Mouse (Mus musculus): ENCODE measurements around the gene Clic4. TPM values are rescaled to one million over a fixed set of nuclear protein-coding genes. Genes with fewer than 3 reads are reported as not detected.
"Not testable (repeated sequence)": the region's sequence is repeated elsewhere in the genome, so short reads cannot be mapped to it uniquely, and the experiment has no call there.

Clic4 gene
- total RNA-seq, 4 experiments from 2014 or later: 37.4 to 43.1 (median 38.4) TPM

DNA sequence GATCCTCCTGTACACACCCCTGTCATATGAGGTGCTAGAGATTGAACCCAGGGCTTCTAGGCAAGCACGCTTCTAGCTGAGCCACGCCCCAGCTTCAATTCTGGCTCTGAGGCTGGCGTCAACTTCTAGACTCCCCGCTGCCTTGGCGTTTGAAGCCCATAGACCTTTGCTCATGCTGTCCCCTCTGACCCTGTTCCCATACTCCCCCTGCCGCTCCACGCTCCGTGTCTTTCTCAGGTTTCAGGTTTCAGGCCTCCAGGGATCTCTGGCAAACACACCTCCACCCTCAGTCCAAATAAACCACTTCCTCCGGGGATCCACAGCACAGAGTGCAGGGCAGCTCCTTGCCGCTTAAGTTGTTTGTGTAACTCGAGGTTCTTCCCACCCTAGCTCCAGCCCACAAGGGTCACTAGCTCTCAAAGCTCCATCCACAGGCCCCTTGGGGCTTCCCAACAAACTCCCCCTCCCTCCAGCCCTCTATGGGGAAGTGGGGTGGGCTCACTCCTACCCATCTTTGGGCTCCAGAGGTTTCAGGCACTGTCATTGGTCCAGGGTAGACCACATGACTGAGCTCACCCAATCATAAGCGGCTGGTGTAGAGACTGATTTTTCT is 20.0 kb upstream of the Clic4 start:
- DNase-seq (ENCODE audit: low spot score in 2 of 2): no peak

DNA sequence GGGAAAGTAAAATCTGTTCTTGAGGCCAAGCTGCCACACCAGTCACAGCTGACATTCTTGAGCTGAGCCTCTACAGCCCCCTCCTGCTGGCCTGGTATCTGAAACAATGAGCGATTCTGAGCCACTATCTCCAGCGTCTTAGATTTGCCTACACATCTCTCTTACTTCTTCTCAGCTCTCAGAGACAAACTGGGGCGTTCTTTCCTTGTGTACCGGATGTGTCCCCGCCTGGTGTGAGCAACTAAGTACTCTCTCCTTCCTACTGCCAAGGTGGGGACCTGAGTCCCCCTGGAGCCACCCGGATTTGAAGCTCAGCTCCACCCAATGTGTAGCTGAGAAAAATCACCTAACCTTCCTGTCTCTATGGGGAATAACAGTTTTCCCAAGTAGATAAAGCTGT is 19.2 kb upstream of the Clic4 start:
- no peak for DNase-seq (ENCODE audit: low spot score in 2 of 2)

DNA sequence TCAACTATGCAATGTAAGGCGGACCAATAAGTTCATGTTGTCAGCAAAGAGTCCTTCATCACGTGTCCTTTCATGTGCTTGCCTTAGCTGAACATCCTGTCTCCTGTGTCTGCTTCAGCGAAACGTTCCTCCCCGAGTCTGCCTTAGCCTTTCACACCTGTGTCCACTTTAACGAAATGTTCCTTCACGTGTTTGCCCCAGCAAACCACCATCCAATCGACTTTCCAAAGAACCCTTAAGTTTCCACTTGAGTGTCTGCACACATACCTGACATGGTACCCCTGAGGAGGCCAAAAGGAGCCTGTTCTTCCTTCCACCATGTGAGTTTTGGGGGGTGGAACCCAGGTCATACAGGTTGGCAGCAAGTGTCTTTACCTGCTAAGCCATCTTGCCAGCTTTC is 18.6 kb upstream of the Clic4 start:
- no peak for DNase-seq (ENCODE audit: low spot score in 2 of 2)

DNA sequence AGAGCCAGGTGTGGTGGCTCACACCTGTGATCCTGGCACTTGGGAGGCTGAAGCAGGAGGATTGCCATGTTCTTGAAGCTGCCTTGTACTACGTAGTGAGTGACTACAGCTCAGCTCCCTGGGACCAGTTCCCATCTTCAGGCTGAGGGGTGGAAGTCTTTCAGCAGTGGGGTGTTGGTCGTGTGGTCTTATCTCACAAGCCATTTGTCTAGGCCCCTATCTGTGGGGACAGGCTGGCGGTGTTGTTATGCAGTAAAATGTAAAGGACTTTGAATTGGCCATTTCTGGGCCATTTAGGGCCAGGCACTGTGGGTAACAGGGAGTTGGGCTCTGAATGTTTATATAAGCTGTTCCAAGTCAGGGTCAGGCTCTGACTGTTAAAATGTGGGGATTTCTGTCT is 15.4 kb upstream of the Clic4 start:
- DNase-seq (ENCODE audit: low spot score in 2 of 2): no peak

DNA sequence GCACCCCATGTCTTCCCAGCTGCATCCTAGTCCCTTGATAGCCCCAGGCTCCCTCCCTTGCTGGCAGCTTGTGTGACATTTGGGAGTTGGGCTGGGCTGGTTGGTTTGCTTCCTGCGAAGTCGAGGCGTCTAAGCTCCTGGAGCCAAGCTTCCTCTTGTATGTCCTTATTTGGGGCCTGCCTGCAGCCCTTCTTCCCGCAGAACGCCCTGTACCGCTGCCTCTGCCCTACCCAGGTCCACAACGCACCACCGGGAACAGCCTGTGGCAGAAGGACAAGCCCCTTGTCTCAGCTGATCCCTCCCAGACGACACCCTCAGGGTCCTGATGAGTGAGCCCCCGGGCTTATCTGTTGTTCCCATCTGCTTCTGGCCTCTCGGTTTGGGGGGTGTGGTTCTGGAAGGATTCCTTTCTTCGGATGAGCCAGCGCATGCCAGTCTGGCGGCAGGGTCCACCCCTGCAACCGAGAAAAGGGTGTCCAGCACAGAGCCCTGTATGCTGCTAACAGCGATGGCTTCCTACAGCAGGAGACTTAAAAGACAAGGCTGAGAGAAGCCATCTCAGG is 14.3 kb upstream of the Clic4 start:
- no peak for DNase-seq (ENCODE audit: low spot score in 2 of 2)

DNA sequence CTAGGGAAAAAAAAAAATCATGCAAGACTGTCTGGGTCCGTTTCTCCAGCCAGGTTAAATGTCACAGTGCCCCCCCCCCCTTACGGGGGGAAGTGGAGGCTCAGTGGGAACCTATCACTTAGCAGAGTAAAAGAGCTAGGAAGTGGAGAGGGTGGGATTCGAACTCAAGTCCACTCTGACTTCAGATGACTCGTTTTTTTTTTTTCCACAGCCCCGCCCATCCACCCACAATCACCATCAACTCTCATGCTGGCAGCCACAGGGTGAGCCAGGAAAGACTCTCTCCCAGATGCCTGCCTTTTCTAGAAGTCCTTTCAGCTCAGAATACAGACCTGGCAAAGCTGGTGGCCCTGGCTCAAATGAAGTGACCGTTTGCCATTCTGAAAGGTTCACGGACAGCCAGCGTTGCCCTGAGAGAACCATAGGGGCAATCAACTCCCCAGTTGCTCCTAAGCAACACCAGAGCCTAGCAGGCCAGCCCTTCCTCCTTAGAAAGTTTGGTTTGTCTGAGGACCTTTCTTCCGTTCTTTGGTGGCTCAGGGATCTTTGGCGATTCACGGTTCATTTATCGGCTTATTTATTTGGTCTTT is 13.5 kb upstream of the Clic4 start:
- peak in 1 of 2 experiments; percentile 56 for DNase-seq (ENCODE audit: low spot score in 2 of 2)

DNA sequence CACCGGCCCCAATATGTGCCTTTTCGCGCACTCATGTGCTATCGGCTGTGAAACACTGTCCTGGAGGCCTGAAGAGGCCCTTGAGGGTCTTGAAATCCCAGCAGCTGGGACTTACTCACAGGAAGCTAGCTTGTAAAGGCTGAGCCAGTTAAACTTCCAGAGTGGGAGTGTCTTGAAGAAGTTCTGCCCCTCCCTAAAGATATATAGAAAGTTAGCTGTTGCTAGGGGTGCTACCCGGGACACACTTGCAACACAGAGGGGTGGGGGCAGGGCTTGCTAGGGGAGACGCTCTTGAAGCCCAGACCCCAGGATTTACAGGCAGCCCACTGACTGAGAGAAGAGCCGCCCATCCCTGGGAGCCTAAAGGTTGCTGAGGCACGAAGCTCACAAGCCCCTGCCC is 12.8 kb upstream of the Clic4 start:
- no peak for DNase-seq (ENCODE audit: low spot score in 2 of 2)

DNA sequence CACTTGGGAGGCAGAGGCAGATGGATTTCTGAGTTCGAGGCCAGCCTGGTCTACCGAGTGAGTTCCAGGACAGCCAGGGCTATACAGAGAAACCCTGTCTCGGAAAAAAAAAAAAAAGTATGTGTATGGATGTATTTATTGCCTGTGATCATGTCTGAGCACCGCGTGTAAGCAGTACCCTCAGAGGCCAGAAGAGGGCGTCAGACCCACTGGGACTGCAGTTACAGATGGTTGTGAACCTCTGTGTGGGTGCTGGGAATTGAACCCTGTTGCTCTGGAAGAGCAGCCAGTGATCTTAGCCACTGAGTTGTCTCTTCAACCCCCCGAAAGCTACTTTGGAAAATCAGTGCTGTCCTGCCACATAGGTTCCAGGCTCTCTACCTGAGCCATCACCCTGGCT is 11.3 kb upstream of the Clic4 start:
- DNase-seq (ENCODE audit: low spot score in 2 of 2): no peak

DNA sequence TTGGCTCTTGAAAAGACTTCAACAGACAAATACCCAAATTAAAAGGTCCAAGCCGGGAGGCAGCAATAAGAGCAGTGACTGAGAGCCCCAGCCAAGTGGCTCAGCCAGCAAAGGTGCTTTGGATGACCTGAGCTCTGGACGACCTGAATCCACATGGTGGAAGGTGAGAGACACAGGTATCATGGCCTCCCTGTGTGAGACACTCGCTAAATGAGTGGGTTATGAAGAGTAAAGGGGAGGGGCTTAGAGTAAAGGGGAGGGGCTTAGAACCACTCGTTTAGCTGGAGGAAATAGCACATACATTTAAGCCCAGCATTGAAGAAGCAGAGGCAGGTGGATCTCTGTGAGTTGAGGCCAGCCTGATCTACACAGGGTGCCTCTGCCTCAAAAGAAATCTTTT is 10.8 kb upstream of the Clic4 start:
- no peak for DNase-seq (ENCODE audit: low spot score in 2 of 2)

DNA sequence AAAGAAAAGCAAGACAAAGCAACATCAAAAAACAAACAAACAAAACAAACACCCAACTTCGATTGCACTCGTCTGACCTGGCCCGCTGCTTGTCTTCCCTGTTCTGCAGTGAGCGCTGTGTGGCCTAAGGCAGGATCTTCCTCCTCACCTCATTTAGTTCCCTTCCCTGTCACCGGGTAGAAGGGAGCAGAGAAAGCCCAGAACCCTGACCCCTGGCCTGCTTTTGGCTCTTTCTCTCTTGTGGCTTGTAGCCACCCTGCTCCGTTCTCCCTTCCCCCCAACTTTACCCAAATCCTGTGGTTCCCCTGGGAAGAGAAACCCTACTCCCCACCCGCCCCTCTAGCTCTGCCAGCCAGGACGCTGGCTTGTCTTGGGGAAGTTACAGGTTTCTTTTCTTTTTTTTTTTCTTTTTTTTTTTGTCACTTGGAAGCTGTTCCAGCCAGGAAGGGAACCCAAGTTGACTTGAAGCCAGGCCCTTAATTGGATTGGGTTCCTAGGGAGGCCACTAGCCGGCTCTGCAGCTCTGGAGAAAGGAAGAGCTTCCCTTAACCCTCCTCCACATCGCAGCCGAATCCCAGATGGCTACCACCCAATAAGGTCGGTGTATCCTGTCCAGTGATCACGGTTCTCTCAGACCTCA is 10.2 kb upstream of the Clic4 start:
- DNase-seq (ENCODE audit: low spot score in 2 of 2): no peak

DNA sequence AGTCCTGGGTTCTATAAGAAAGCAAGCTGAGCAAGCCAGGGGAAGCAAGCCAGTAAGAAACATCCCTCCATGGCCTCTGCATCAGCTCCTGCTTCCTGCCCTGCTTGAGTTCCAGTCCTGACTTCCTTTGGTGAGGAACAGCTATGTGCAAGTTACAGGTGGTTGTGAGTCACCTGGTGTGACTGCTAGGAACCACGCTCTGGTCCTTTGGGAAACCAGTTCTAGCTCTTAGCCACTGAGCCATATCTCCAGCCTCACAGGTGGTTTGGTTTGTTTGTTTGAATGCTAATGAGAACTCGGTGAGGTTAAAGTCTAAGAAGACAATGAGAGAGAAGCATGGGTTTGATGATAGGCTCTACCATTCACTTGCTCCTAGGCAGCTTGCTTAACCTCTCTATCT is 7.4 kb upstream of the Clic4 start:
- DNase-seq (ENCODE audit: low spot score in 2 of 2): not testable (repeated sequence)

DNA sequence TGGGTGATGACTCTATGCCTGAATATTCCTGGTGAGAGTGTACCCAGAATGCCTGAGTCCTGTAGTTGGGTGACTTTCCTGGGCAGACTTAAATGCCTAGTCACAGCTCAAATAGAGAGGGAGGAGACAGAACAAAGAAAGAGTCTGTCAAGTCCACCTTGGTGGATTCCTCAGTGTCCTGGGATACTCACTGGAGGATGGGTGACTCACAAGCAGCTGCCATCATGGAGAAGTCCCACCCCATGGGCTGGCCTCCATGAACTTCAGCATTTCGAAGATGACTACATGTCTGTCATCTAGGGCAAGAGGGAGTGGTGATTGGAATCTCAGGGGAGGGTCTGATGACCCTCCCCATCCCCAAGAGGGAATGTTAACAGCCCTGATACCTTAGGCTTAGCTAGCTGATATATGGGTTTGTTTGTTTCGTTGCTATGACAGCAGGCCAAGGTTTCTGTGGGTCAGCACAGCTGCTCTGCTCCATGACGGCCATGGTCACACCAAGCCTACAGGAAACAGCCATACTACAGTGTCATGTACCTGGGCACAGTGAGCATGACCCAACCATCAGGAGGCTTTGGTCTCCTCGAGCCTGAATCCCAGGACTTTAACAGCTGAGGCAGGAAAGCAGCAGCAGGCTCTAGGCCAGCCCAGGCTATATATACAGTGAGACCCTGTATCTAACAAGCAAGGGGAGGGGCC is 4.2 kb upstream of the Clic4 start:
- DNase-seq (ENCODE audit: low spot score in 2 of 2): no peak

DNA sequence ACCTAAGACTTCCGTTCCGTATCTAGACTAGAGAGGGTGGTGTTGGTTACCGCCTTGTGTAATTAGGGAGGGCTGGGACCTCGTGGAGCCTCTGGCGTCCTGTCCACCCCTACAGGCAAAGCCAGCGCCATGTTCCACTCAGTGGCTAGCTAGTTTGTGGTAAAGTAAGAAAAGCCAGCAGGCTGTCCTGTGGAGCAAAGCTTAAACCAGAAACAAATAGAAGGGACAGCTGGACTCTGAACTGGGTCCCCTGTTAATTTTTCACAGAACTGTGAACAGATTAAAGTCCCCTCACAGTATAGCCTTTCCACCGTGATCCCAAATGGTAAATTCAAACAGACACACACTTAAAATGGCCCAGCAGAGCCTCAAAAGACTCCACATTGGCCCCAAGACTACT is 2.1 kb upstream of the Clic4 start:
- DNase-seq (ENCODE audit: low spot score in 2 of 2): no peak

DNA sequence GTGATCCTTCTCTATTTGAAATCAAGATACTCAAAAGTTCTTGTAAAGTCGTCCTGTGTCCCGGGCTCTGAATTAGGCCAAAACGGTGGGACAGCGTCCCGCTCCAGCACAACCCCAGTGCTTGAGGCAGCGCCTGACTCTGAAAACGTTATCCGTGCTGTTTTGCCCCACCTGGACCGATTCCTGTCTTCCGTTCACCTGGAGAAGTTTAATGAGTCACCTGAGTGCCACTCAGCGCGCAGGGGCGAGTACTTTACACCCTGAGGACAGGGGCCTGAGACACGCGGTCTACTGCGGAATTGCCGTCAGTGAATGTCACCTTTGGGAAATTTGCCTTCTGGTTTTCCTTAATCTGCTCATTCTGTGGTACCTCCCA is 681 bp upstream of the Clic4 start:
- peak in 1 of 2 experiments; percentile 18 for DNase-seq (ENCODE audit: low spot score in 2 of 2)

DNA sequence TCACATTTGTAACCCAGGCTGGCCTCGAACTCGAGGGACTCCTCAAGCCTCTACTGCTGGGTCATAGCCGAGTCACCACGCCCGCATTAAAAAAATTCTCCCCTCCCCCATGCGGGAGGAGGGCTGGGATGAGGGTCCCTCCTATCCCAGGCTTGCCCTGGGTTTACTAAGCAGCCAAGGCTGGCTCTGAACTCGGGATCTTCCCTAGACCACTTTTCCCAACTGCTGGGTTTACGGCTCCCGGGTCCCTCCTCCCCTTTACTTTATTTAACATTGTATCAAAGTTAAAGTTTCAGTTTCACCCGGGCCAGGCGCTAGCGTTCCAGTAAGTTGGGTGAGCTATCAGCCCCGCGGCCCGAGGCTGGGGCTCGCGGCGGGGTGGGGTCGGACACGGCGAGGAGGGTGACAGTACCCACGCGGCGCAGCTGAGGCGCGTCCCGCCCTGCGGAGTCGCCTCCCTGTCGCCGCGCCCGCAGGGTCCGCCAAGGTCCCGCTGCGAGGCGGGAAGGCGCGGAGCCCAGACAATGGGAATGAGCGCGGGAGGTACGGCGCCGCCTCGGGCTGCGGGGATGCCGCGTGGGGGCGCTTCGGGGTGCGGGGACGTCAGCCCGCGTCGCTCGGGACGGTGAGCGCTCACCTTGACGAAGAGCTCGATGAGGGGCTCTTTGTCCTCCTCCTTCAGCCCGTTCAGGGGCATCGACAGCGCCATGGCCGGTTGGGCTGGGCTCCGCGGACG is 565 bp downstream of the Clic4 start:
- DNase-seq (ENCODE audit: low spot score in 2 of 2): no peak

DNA sequence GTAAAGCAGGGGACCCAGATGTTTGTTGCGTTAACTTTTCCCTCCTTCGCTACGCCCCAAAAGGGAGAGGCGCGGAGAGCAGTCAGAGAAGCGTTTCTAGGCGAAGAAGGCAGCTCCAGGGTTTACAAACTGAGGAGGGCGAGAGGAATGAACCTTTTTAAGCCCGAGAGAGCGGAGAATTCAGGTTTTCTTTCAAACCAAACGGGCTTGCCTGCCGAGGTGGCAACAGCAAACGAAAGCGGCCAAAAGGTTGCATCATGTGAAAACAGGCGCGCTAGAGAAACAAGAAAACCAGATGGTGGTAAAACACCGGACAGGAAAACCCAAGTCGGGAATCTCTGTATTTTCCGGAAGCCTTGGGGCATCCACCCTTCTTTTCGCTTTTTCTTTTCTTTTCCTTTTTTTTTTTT is 1.2 kb downstream of the Clic4 start:
- DNase-seq (ENCODE audit: low spot score in 2 of 2): no peak

DNA sequence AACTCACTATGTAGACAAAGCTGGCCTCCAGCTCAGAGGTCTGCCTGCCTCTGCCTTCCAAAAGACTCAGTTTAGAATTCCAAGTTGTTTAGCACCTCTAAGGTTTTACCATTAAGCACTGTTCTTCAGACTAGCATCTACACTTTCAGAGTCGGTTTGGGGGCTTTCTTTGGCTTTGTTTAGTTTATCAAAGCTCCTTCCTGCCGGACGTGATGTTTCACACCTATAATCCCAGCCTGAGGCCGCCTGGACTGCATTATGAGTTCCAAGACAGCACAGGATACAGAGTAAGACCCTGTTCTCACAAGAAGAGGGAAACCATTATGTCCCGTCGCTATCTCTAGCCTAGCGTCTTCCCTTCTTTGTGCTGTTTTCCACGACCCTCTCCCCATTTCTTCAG is 2.1 kb downstream of the Clic4 start:
- DNase-seq (ENCODE audit: low spot score in 2 of 2): no peak

DNA sequence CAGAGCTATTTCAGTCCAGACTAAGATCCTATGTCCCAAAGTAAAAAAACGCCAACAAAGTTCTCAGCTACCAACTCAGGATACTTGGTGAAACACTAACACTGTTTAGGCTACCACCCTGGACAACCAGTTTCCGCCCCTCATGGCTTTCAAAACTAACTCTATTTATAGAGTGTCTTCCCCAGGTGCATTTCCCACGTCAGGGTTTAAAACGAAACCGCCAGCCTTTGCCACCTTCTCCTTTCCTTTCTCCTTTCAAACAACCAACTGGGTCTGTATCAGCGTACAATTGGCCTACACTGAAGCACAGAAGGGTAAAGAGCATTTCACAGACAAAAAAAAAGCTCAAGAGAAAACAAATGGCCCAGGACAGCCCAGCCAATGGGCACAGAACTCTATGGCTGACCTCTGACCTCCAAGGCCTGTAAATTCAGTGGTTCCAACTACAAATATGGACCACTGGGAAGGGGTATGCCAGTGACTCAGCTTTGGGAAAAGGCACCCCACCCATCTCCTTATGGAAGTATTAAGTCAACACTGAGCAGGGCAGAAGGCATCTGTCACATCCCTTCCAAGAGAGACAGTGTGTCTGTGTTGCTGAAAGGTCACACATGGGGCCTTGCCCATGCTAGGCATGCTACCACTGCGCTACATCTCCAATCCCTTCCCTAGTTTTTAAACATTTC is 2.8 kb downstream of the Clic4 start:
- no peak for DNase-seq (ENCODE audit: low spot score in 2 of 2)

DNA sequence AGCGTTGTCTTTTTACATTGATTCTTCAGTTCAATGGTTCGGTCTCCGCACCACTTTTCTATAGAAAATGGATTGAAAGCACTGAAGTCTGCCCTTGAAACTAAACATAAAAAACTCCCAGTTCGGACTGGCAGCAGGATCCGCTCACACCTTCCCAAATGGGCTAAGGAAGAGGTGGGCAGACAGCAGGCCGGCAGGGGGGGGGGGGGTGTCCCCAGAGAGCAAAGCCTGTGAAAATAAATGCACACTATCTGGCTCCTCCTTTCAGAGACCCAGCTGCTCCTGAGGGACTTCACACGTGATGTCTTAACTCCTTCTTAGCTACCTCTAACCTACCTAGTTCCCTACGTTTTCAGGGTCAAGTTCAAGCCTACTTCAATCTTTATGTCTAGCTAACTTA is 5.1 kb downstream of the Clic4 start:
- DNase-seq (ENCODE audit: low spot score in 2 of 2): no peak

DNA sequence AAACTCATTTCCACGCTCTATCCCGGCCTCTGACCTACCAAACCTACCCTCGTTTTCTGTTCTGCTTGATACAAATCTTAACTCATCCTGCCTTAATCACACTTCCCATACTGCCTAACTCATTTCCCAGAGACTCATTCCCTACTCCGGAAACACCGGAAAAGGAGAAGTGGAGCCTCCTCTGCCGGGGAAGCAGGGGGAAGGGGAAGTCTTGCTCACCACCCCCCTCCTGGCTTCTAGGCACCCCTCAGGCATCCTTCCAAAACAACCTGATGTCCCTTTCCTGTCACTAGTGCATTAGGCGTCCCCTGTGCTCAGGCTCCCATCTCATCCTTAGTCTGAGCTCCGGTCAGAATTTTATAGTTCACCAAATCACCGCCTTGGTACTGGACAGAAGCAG is 5.6 kb downstream of the Clic4 start:
- no peak for DNase-seq (ENCODE audit: low spot score in 2 of 2)

DNA sequence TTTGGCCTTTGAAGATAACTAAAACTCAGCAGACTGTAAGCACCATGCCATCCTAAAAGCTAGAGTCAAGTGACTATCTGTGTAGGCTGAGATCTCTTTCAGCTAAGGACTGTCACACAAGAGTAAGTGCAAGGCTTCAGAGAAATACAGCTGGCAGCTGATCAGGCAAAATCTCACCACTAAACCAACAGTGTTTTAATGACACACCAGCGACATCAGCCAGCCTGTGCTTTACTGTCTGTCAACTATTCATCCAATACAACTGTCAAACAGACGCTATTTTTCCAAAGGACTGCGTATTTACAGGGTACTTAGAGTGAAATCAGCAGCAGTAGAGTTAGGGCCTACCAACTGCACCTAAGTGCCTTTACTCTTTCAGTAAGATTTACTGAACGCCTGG is 12.2 kb downstream of the Clic4 start:
- DNase-seq (ENCODE audit: low spot score in 2 of 2): no peak
